Mouse (Mus musculus) T-helper 17 cell (primary cell): ENCODE data around the gene Hoxb3.

Source experiments
- in situ Hi-C, 2 experiments: fragments of 300-600 bp; cut with MboI, MseI; formaldehyde crosslinking; loops; 1 replicate in 1 of 2; 2 replicates in 1 of 2; pipeline ENCODE4 v1.15.1; 2025; ENCODE audit warnings: high pct_unique_total_duplicates in 2 of 2

The Hoxb3 gene

GRCm38 (mm10) chr11:96323154-96323553 lies at the start of gene Hoxb3:
TSS of gene Hoxb3 (plus strand) at chr11:96323326.
- in situ Hi-C loops = loop anchor here in 1 of 2 experiments (25.0 kb wide), 1 partner anchor 239 kb away; no protein-coding TSS in a partner anchor

- in situ Hi-C loops = no loop called here
Measured at GRCm38 (mm10) chr11:96274428-96274827, 48.7 kb upstream of the Hoxb3 start.

GRCm38 (mm10) chr11:96275896-96276295 lies 47.2 kb upstream of the Hoxb3 start:
- in situ Hi-C loops = loop anchor here in 1 of 2 experiments (5.0 kb wide), 1 partner anchor 481 kb away; no protein-coding TSS in a partner anchor

GRCm38 (mm10) chr11:96277151-96278044 lies 45.7 kb upstream of the Hoxb3 start:
- in situ Hi-C loops = loop anchor here in 1 of 2 experiments (5.0 kb wide), 1 partner anchor 480 kb away; no protein-coding TSS in a partner anchor

GRCm38 (mm10) chr11:96278324-96278723 lies 44.8 kb upstream of the Hoxb3 start:
- in situ Hi-C loops = loop anchor here in 1 of 2 experiments (5.0 kb wide), 1 partner anchor 479 kb away; no protein-coding TSS in a partner anchor

- in situ Hi-C loops = loop anchor here in 1 of 2 experiments (5.0 kb wide), 1 partner anchor 479 kb away; no protein-coding TSS in a partner anchor
Measured at GRCm38 (mm10) chr11:96278773-96279172, 44.4 kb upstream of the Hoxb3 start.

GRCm38 (mm10) chr11:96279421-96280233 lies 43.5 kb upstream of the Hoxb3 start:
- in situ Hi-C loops = loop anchor here (5.0 to 10.0 kb wide), 2 partner anchors 478 to 585 kb away; no protein-coding TSS in a partner anchor

GRCm38 (mm10) chr11:96280399-96281378 lies 42.4 kb upstream of the Hoxb3 start:
- in situ Hi-C loops = loop anchor here in 1 of 2 experiments (10.0 kb wide), 1 partner anchor 584 kb away; no protein-coding TSS in a partner anchor

- in situ Hi-C loops = loop anchor here in 1 of 2 experiments (10.0 kb wide), 1 partner anchor 583 kb away; no protein-coding TSS in a partner anchor
Measured at GRCm38 (mm10) chr11:96281396-96281795, 41.7 kb upstream of the Hoxb3 start.

- in situ Hi-C loops = loop anchor here in 1 of 2 experiments (10.0 kb wide), 1 partner anchor 583 kb away; no protein-coding TSS in a partner anchor
Measured at GRCm38 (mm10) chr11:96281855-96282570, 41.1 kb upstream of the Hoxb3 start, which contains the start of gene Hoxb8. TSS of gene Hoxb8 (plus strand) at chr11:96281905.

- in situ Hi-C loops = loop anchor here in 1 of 2 experiments (10.0 kb wide), 1 partner anchor 582 kb away; no protein-coding TSS in a partner anchor
Measured at GRCm38 (mm10) chr11:96282795-96283430, 40.2 kb upstream of the Hoxb3 start.

- in situ Hi-C loops = loop anchor here in 1 of 2 experiments (10.0 kb wide), 1 partner anchor 581 kb away; no protein-coding TSS in a partner anchor
Measured at GRCm38 (mm10) chr11:96284041-96284749, 38.9 kb upstream of the Hoxb3 start.

- in situ Hi-C loops = loop anchor here in 1 of 2 experiments (10.0 kb wide), 1 partner anchor 580 kb away; no protein-coding TSS in a partner anchor
Measured at GRCm38 (mm10) chr11:96284774-96285734, 38.1 kb upstream of the Hoxb3 start.

GRCm38 (mm10) chr11:96285771-96286738 lies 37.1 kb upstream of the Hoxb3 start, which contains the start of gene Hoxb7:
TSS of gene Hoxb7 (plus strand) at chr11:96286623.
- in situ Hi-C loops = loop anchor here in 1 of 2 experiments (10.0 kb wide), 1 partner anchor 579 kb away; no protein-coding TSS in a partner anchor

- in situ Hi-C loops = loop anchor here in 1 of 2 experiments (10.0 kb wide), 1 partner anchor 578 kb away; no protein-coding TSS in a partner anchor
Measured at GRCm38 (mm10) chr11:96286739-96287385, 36.3 kb upstream of the Hoxb3 start.
